Mouse (Mus musculus) CD4-positive naive resting alpha-beta T cell, adult 57 days (primary cell): ENCODE measurements around the gene Bloc1s4. TPM values are rescaled to one million over a fixed set of nuclear protein-coding genes. Genes with fewer than 3 reads are reported as not detected.

Experiments
- total RNA-seq: library from RNA; stranded (reverse); gene quantifications from one replicate; pipeline ENCODE4 v1.2.4, GENCODE M21; 2023

Gene Bloc1s4
- total RNA-seq = 21.1 TPM

GRCm38 (mm10) chr5:36748536-36749061 is at the start of gene Bloc1s4:
Gene Bloc1s4 (minus strand): TSS chr5:36748650.

GRCm38 (mm10) chr5:36796296-36797014 is 48.0 kb upstream of the Bloc1s4 start, which contains the start of gene Mrfap1:
Gene Mrfap1 (minus strand): TSS chr5:36796772.

Other genes with a start within 250 kb of the Bloc1s4 start
- gene Tbc1d14, start 155.4 kb downstream of the Bloc1s4 start, total RNA-seq = 71.2 TPM
- 29.6 TPM for gene D5Ertd579e, start 52.6 kb downstream of the Bloc1s4 start, total RNA-seq
- gene Mrfap1, start 48.1 kb upstream of the Bloc1s4 start, total RNA-seq = 136 TPM
- 31.8 TPM for gene Man2b2, start 82.0 kb upstream of the Bloc1s4 start, total RNA-seq
- not detected for gene Ppp2r2c, start 119.9 kb upstream of the Bloc1s4 start, total RNA-seq
- 2.6 TPM for gene Wfs1, start 240.6 kb upstream of the Bloc1s4 start, total RNA-seq